Mouse (Mus musculus) retina, postnatal 1 day (tissue): Measurements from ENCODE around the gene Cacna1c.

Experiments
- DNase-seq: peaks from one replicate; pipeline ENCODE4 v3.0.0-alpha.2; 2012

The Cacna1c gene

GRCm38 (mm10) chr6:119137768-119138167 is 58.5 kb downstream of the Cacna1c start:
- no peak for DNase-seq

- DNase-seq: no peak
Observed at GRCm38 (mm10) chr6:119132863-119133262, 63.4 kb downstream of the Cacna1c start.

GRCm38 (mm10) chr6:119132111-119132735 is 64.0 kb downstream of the Cacna1c start:
- DNase-seq: no peak

- DNase-seq: peak; percentile 46
Observed at GRCm38 (mm10) chr6:119129664-119130063, 66.6 kb downstream of the Cacna1c start.

GRCm38 (mm10) chr6:119128521-119128920 is 67.7 kb downstream of the Cacna1c start:
- no peak for DNase-seq

GRCm38 (mm10) chr6:119128076-119128475 is 68.1 kb downstream of the Cacna1c start:
- no peak for DNase-seq

GRCm38 (mm10) chr6:119126991-119127390 is 69.2 kb downstream of the Cacna1c start:
- DNase-seq: no peak

- no peak for DNase-seq
Observed at GRCm38 (mm10) chr6:119118371-119118770, 77.8 kb downstream of the Cacna1c start.

GRCm38 (mm10) chr6:119116290-119116689 is 79.9 kb downstream of the Cacna1c start:
- no peak for DNase-seq

GRCm38 (mm10) chr6:119113362-119113761 is 82.9 kb downstream of the Cacna1c start:
- no peak for DNase-seq

- no peak for DNase-seq
Observed at GRCm38 (mm10) chr6:119110369-119110768, 85.8 kb downstream of the Cacna1c start.

GRCm38 (mm10) chr6:119108466-119109394 is 87.5 kb downstream of the Cacna1c start:
- DNase-seq: peak; percentile 84

- DNase-seq: peak; percentile 50
Observed at GRCm38 (mm10) chr6:119107856-119108465, 88.3 kb downstream of the Cacna1c start.

- peak; percentile 74 for DNase-seq
Observed at GRCm38 (mm10) chr6:119107140-119107855, 88.9 kb downstream of the Cacna1c start.

GRCm38 (mm10) chr6:119106726-119107125 is 89.5 kb downstream of the Cacna1c start:
- no peak for DNase-seq

GRCm38 (mm10) chr6:119105651-119106595 is 90.3 kb downstream of the Cacna1c start:
- DNase-seq: no peak

- peak; percentile 86 for DNase-seq
Observed at GRCm38 (mm10) chr6:119104246-119104645, 92.0 kb downstream of the Cacna1c start.

GRCm38 (mm10) chr6:119102936-119103335 is 93.3 kb downstream of the Cacna1c start:
- no peak for DNase-seq

GRCm38 (mm10) chr6:119099333-119099732 is 96.9 kb downstream of the Cacna1c start:
- no peak for DNase-seq

- no peak for DNase-seq
Observed at GRCm38 (mm10) chr6:119096481-119096880, 99.7 kb downstream of the Cacna1c start.

GRCm38 (mm10) chr6:119095081-119095480 is 101.1 kb downstream of the Cacna1c start:
- DNase-seq: no peak

- no peak for DNase-seq
Observed at GRCm38 (mm10) chr6:119089173-119089572, 107.0 kb downstream of the Cacna1c start.
